Mouse (Mus musculus): Measurements from ENCODE around the gene Ctf1.

Ctf1 gene

DNA sequence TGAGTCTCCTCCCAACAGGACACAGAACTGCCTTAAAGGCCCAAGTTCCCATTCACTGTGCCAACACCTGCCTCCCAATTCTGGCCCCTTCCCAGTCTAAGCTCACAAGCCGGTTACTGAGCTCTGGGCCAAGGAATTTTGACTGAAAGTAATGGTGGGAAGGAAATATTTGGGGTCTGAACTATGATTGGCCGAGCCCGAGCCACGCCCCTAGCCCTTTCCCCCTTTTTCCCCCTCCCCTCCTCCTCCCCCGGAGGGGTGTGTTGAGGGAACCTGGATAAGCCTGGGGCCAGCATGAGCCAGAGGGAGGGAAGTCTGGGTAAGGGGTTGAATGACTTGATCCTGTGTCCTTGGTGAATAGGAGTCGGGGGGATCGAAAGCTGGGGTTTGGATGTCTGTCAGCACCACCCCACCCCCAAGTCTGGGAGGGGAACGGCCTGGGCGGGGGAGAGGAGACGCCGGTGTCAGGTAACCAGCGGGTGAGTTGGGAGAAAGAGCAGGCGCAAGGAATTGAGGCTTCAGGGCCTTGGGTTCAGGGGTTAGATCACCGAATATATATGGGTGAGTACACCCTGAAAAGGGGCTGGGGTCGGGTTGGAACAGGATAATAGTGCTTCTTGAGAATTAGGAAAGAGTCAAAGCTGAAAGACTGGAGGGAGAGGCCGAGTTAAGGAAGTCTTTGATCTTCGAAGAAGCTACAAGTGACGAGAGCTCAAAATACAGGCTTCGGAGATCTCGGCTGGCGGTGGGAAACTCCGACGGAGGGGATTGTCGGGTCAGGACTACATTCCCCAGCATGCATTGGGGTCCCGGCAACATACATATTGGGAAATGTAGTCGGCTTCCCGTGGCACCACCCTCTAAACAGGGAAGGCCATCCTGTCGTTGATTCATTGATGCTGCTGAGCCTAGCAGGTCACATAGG is at the start of gene Ctf1:
Gene Ctf1, plus strand, starts transcription at position 276 of the 925 bp plus-strand sequence.
- peak in 1 of 2 experiments; percentile 38 for DNase-seq (ENCODE audit: low read depth in 2 of 2, low spot score in 2 of 2)

- no peak for DNase-seq (ENCODE audit: low read depth in 2 of 2, low spot score in 2 of 2)
Measured at GRCm38 (mm10) chr7:127662926-127663325, 49.6 kb upstream of the Ctf1 start.

DNA sequence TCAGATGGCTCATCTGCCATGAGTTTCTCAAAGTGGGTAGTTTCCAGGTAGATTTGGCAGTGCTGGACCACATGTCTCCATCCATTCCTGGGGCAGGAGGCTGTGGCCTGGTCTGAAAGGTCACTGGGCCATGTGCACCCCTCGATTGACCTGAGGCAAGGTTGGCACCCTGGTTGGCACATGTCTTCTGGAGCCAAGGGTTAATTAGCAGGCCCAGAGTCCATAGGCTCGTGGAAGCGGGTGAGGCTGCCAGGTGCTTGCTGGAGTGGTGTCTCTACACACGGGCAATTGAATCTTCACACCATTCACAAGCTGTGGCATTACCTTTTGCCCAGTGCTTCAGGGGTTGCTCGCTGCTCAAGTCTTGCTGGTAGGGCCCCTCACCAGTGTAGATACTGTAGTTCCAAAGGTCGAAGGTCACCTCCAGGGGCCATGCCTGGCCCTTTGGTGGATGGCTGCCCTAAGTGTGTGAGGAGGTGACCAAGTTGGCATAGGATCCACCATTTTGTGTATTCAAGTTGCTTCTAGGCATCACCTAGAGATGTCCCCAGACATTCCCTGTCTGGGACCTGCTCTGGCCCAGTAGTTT is 46.4 kb upstream of the Ctf1 start:
- DNase-seq (ENCODE audit: low read depth in 2 of 2, low spot score in 2 of 2), result no peak

- no peak for DNase-seq (ENCODE audit: low read depth in 2 of 2, low spot score in 2 of 2)
Measured at GRCm38 (mm10) chr7:127666679-127667078, 45.9 kb upstream of the Ctf1 start.

DNA sequence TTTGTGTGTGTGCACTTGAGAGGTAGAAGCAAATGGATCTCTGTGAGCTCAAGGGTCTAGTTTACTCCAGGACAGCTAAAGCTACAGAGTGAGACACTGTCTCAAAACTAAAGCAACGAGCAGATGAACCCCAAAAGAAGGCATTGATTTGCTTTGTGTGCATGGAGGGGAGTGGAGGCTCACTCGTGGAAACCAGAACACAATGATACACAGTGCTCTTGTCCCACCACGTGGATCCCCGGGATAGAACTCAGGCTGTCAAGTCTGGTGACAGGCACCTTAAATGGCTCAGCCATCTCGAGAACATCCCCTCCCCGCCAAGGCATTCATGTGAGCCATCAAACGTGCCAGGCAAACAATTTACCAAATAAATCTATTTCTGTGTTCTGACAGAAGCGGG is 45.4 kb upstream of the Ctf1 start:
- no peak for DNase-seq (ENCODE audit: low read depth in 2 of 2, low spot score in 2 of 2)

GRCm38 (mm10) chr7:127671880-127672774 is 40.4 kb upstream of the Ctf1 start:
- no peak for DNase-seq (ENCODE audit: low read depth in 2 of 2, low spot score in 2 of 2)

DNA sequence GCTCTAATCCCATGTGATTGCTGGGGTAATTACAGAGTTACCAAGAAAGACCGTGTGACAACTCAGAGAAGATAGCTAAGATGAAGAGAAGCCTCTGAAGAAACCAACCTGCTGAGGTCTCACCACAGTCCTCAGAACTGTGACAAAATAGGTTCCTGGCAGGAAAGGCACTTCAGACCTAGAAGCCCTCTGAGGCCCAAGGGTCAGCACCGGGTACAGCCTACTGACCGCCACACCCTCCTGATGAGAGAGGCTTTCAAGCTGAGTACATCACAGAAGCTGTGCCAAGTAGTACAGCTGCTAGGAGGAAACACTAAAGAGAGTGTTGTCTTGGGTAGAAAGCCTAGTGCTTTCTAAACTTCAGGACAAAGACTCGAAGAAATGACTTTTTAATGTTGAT is 39.8 kb upstream of the Ctf1 start:
- DNase-seq (ENCODE audit: low read depth in 2 of 2, low spot score in 2 of 2), result no peak

DNA sequence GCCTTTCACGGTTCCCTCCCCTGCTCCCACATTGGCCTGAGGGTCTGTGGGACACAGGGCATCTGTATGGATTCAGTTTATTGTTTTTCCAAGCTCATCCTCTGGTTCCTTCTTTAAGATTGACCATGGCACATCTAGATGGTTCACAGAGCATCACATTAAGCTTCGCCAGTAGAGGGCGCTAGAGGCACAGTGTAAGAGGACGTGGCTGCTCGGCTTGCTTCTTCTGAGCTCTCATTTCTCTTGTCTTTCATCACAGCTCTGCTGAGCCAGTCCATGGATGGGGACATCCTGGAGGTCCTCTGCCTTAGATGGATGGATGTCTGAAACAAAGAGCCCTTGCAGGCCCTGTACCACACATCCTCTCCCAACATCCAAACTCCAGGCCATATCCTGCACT is 37.6 kb upstream of the Ctf1 start:
- DNase-seq (ENCODE audit: low read depth in 2 of 2, low spot score in 2 of 2), result peak; percentile 75 to 81

- DNase-seq (ENCODE audit: low read depth in 2 of 2, low spot score in 2 of 2), result no peak
Measured at GRCm38 (mm10) chr7:127675391-127675811, 37.1 kb upstream of the Ctf1 start.

- peak; percentile 65 to 73 for DNase-seq (ENCODE audit: low read depth in 2 of 2, low spot score in 2 of 2)
Measured at GRCm38 (mm10) chr7:127677077-127677476, 35.5 kb upstream of the Ctf1 start.

DNA sequence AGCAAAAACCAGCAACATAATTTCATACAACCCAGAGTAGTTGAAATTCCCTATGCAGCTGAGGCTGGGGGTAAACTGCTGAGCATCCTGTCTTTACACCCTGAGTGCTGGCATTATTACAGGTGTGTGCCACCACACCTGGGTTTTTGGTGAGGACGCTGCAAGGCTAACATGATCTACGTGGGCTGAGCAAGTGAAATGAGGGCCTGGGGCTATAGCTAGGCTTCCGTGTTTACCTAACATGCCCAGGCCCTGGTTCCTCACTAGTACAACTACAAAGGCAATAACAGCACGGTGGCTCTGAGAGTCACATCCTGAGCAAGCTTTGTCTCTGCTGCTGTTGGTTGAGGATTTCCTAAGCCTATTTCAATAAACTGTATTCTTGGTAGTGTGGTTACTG is 34.9 kb upstream of the Ctf1 start:
- no peak for DNase-seq (ENCODE audit: low read depth in 2 of 2, low spot score in 2 of 2)

GRCm38 (mm10) chr7:127678811-127679210 is 33.7 kb upstream of the Ctf1 start:
- DNase-seq (ENCODE audit: low read depth in 2 of 2, low spot score in 2 of 2), result no peak

DNA sequence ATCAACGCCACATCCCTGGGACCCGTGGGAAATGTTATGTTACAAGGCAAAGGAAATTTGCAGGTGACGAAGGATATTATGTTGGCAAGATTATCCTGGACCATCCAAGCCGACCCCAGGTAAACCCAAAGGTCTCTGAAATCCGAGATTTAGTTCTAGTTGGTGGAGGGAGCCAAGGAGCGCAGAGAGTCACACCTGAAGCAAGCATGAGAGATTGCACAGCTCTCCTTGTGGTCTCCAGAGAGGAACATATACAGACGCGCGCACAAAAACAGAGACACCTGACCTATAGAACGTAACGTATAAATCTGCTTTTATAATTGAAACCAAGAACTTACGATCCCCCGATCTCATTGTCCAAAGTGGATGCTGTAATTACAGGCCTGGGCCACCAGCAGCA is 32.0 kb upstream of the Ctf1 start:
- no peak for DNase-seq (ENCODE audit: low read depth in 2 of 2, low spot score in 2 of 2)

GRCm38 (mm10) chr7:127681888-127682553 is 30.5 kb upstream of the Ctf1 start:
- DNase-seq (ENCODE audit: low read depth in 2 of 2, low spot score in 2 of 2), result no peak

- DNase-seq (ENCODE audit: low read depth in 2 of 2, low spot score in 2 of 2), result no peak
Measured at GRCm38 (mm10) chr7:127685304-127686018, 27.1 kb upstream of the Ctf1 start.

DNA sequence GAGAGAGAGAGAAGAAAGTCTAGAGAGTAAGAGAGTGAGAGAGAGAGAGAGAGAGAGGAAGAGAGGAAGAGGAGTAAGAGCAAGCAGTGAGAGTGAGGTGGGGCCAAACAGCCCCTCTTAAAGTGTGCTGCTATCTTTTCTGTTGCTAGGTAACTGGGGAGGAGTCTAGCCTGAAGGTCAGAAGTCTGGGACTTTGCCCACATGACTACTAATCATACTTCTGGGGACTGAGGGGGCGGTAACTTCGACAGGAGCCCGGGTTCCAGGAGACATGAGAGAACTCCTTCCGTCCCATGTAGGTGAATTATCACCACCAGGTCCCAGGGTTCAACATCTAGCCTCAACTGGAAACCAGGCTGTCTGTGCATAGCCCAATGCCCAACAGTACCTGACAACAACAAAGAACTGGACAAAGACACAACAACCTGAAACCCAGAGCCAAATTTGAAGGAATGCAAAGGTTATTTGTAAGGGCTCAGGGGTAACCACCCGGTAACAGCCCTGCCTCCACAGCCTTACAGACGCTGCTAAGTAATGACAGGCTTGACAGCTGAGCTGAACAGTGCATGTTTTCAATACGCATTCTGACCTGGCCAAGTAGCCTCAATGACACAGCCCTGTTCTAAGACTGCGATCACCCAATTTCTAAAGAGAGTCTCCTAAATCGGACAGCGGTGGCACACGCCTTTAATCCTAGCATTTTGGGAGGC is 25.6 kb upstream of the Ctf1 start:
- DNase-seq (ENCODE audit: low read depth in 2 of 2, low spot score in 2 of 2), result no peak

- DNase-seq (ENCODE audit: low read depth in 2 of 2, low spot score in 2 of 2), result no peak
Measured at GRCm38 (mm10) chr7:127688935-127689334, 23.6 kb upstream of the Ctf1 start.

DNA sequence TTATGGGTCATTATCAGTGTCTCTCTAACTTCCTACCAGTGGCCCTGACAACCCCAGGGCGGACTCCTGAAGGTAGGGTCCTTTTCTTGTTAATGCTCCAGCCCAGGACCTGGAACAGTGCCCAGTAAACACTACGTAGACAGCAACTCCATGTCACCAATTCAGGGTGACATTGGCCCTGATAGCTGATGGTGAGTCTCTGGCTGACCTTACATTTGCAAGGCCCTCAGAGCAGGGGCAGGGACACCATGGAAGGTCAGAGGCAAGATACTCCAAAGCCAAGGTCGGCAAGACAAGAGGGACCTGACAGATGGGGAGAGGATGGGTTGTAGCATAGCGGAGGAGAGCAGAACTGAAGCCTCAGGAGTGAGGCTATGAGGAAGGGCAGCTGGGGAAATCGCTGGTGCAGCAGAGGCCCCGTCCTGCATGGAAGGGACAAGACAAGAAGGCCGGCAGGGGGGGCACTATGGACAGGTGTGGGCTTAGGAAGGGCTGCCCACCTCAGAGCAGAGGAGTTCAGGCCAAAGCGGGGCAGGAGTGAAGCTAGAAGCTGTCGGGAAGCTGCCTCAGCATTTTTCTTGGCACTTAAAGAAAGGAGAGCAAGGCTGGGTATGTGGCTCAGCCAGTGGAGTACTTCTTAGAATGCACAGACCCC is 22.8 kb upstream of the Ctf1 start:
- no peak for DNase-seq (ENCODE audit: low read depth in 2 of 2, low spot score in 2 of 2)

All from CD8-positive naive resting alpha-beta T cell, adult 2 months (primary cell).